Mouse (Mus musculus): ENCODE measurements around the gene Fyb. TPM values are rescaled to one million over a fixed set of nuclear protein-coding genes. Genes with fewer than 3 reads are reported as not detected.

Gene Fyb
- total RNA-seq, 2 experiments from 2014 or later: 4.9 to 5.3 TPM

Other genes with a start within 250 kb of the Fyb start
- 10 to 100 TPM; 35.6 to 37.3 TPM for gene Dab2, start 223.1 kb upstream of the Fyb start, total RNA-seq (2021)
- gene C9, start 77.5 kb upstream of the Fyb start, total RNA-seq (2021): not detected
- gene Rictor, start 185.5 kb downstream of the Fyb start, total RNA-seq (2021): 10 to 100 TPM; 38.4 to 39.9 TPM

Data from left cerebral cortex, postnatal 4 days (tissue).